Mouse (Mus musculus): Measurements from ENCODE around the gene Pou3f3. TPM values are rescaled to one million over a fixed set of nuclear protein-coding genes. Genes with fewer than 3 reads are reported as not detected.

Gene Pou3f3
- polyA plus RNA-seq, 1 experiment = not detected

- TF ChIP-seq GATA1 (IDR thresholded peaks at IDR 0.05; ENCODE audit: borderline replicate concordance, low read length) (no peak), FLI1 (IDR thresholded peaks at IDR 0.05; ENCODE audit: low read length) (no peak)
These were observed 1.7 kb upstream of the Pou3f3 start for GRCm38 (mm10) chr1:42693852-42694251.

GRCm38 (mm10) chr1:42694290-42694664 lies 1.3 kb upstream of the Pou3f3 start:
- Histone ChIP-seq H3K27me3 (replicated peaks) (peaks cover 92% of the 10 kb centered on the region), H3K36me3 (replicated peaks; ENCODE audit: low read length) (no peaks in the 10 kb centered on the region), H3K4me3 (replicated peaks) (peak overlapping the region; percentile 85), H3K9me3 (peaks cover 6% of the 10 kb centered on the region; the same call in 1 of the 2 replicates), H3K4me1 (peaks cover 50% of the 10 kb centered on the region)
- TF ChIP-seq FLI1 (IDR thresholded peaks at IDR 0.05; ENCODE audit: low read length) (no peak), GATA1 (IDR thresholded peaks at IDR 0.05; ENCODE audit: borderline replicate concordance, low read length) (no peak)

More at GRCm38 (mm10) chr1:42693852-42694251, 1.7 kb upstream of the Pou3f3 start:
- Histone ChIP-seq H3K36me3 (replicated peaks; ENCODE audit: low read length) (no peaks in the 10 kb centered on the region), H3K4me3 (replicated peaks) (peak overlapping the region; percentile 85), H3K4me1 (peaks cover 47% of the 10 kb centered on the region), H3K27me3 (replicated peaks) (peaks cover 92% of the 10 kb centered on the region), H3K9me3 (peaks cover 6% of the 10 kb centered on the region; the same call in 1 of the 2 replicates)

- no peaks in the 10 kb centered on the region for H3K36me3 ChIP-seq (replicated peaks; ENCODE audit: low read length)
- peaks cover 6% of the 10 kb centered on the region; the same call in 1 of the 2 replicates for H3K9me3 ChIP-seq
- peaks cover 91% of the 10 kb centered on the region for H3K27me3 ChIP-seq (replicated peaks)
- H3K4me3 ChIP-seq (replicated peaks) = peak overlapping the region; percentile 85
- peaks cover 50% of the 10 kb centered on the region for H3K4me1 ChIP-seq
- TF ChIP-seq GATA1 (IDR thresholded peaks at IDR 0.05; ENCODE audit: borderline replicate concordance, low read length) = no peak
- no peak for TF ChIP-seq FLI1 (IDR thresholded peaks at IDR 0.05; ENCODE audit: low read length)
These were observed 647 bp upstream of the Pou3f3 start for GRCm38 (mm10) chr1:42694665-42695577.

GRCm38 (mm10) chr1:42696371-42697031 lies 933 bp downstream of the Pou3f3 start:
- Histone ChIP-seq H3K36me3 (replicated peaks; ENCODE audit: low read length) (no peaks in the 10 kb centered on the region), H3K4me3 (replicated peaks) (peak overlapping the region; percentile 10), H3K9me3 (peaks cover 6% of the 10 kb centered on the region; the same call in 1 of the 2 replicates), H3K4me1 (peaks cover 50% of the 10 kb centered on the region), H3K27me3 (replicated peaks) (peaks cover 92% of the 10 kb centered on the region)
- no peak for TF ChIP-seq GATA1 (IDR thresholded peaks at IDR 0.05; ENCODE audit: borderline replicate concordance, low read length)
- no peak for TF ChIP-seq FLI1 (IDR thresholded peaks at IDR 0.05; ENCODE audit: low read length)

GRCm38 (mm10) chr1:42697321-42697755 lies 1.8 kb downstream of the Pou3f3 start:
- peaks cover 6% of the 10 kb centered on the region; the same call in 1 of the 2 replicates for H3K9me3 ChIP-seq
- peak overlapping the region; percentile 33 for H3K4me3 ChIP-seq (replicated peaks)
- peaks cover 50% of the 10 kb centered on the region for H3K4me1 ChIP-seq
- TF ChIP-seq GATA1 (IDR thresholded peaks at IDR 0.05; ENCODE audit: borderline replicate concordance, low read length) = no peak
- TF ChIP-seq FLI1 (IDR thresholded peaks at IDR 0.05; ENCODE audit: low read length) = no peak
- peaks cover 92% of the 10 kb centered on the region for H3K27me3 ChIP-seq (replicated peaks)
- no peaks in the 10 kb centered on the region for H3K36me3 ChIP-seq (replicated peaks; ENCODE audit: low read length)

- Histone ChIP-seq H3K4me3 (replicated peaks) (peak overlapping the region; percentile 75), H3K27me3 (replicated peaks) (peaks cover 90% of the 10 kb centered on the region), H3K4me1 (peaks cover 50% of the 10 kb centered on the region), H3K36me3 (replicated peaks; ENCODE audit: low read length) (no peaks in the 10 kb centered on the region), H3K9me3 (peaks cover 6% of the 10 kb centered on the region; the same call in 1 of the 2 replicates)
- TF ChIP-seq FLI1 (IDR thresholded peaks at IDR 0.05; ENCODE audit: low read length) (no peak), GATA1 (IDR thresholded peaks at IDR 0.05; ENCODE audit: borderline replicate concordance, low read length) (no peak)
These were observed 2.4 kb downstream of the Pou3f3 start for GRCm38 (mm10) chr1:42697756-42698583.

GRCm38 (mm10) chr1:42698584-42699333 lies 3.2 kb downstream of the Pou3f3 start:
- Histone ChIP-seq H3K9me3 (peaks cover 6% of the 10 kb centered on the region; the same call in 1 of the 2 replicates), H3K36me3 (replicated peaks; ENCODE audit: low read length) (no peaks in the 10 kb centered on the region), H3K4me1 (peaks cover 44% of the 10 kb centered on the region), H3K27me3 (replicated peaks) (peaks cover 91% of the 10 kb centered on the region), H3K4me3 (replicated peaks) (peak overlapping the region; percentile 75)
- TF ChIP-seq FLI1 (IDR thresholded peaks at IDR 0.05; ENCODE audit: low read length) (no peak), GATA1 (IDR thresholded peaks at IDR 0.05; ENCODE audit: borderline replicate concordance, low read length) (no peak)

- peaks cover 6% of the 10 kb centered on the region; the same call in 1 of the 2 replicates for H3K9me3 ChIP-seq
- no peak overlapping the region for H3K4me3 ChIP-seq (replicated peaks)
- TF ChIP-seq GATA1 (IDR thresholded peaks at IDR 0.05; ENCODE audit: borderline replicate concordance, low read length) = no peak
- TF ChIP-seq FLI1 (IDR thresholded peaks at IDR 0.05; ENCODE audit: low read length) = no peak
- peaks cover 37% of the 10 kb centered on the region for H3K4me1 ChIP-seq
- peaks cover 91% of the 10 kb centered on the region for H3K27me3 ChIP-seq (replicated peaks)
- H3K36me3 ChIP-seq (replicated peaks; ENCODE audit: low read length) = no peaks in the 10 kb centered on the region
These were observed 3.9 kb downstream of the Pou3f3 start for GRCm38 (mm10) chr1:42699471-42699871.

Data from megakaryocyte, embryonic 14.5 days (primary cell).